Mouse (Mus musculus) splenic B cell, adult 2 months (primary cell): ENCODE results near the gene Neurod6.
"Not testable (repeated sequence)": the region's sequence is repeated elsewhere in the genome, so short reads cannot be mapped to it uniquely, and the experiment has no call there.

Experiments used
- DNase-seq: peaks from one replicate; pipeline ENCODE4 v3.0.0-alpha.2; 2011; ENCODE audit warnings: low read depth, low spot score
- H3K27me3 ChIP-seq: 2 replicates; pipeline ENCODE4 v1.6.1; 2012; ENCODE audit warnings: mild to moderate bottlenecking, low read length, moderate library complexity, mixed read lengths; ENCODE audit not compliant: control insufficient read depth, poor library complexity, insufficient read depth, severe bottlenecking
- H3K36me3 ChIP-seq: 2 replicates; pipeline ENCODE4 v1.6.1; 2012; ENCODE audit warnings: mild to moderate bottlenecking, low read length, moderate library complexity, mixed read lengths; ENCODE audit not compliant: control insufficient read depth, poor library complexity, insufficient read depth, severe bottlenecking

The Neurod6 gene

GRCm38 (mm10) chr6:55680974-55681373, at the start of gene Neurod6:
Gene Neurod6, minus strand, starts transcription at chr6:55681263.
- Histone ChIP-seq H3K27me3 (no peaks in the 10 kb centered on the region), H3K36me3 (no peaks in the 10 kb centered on the region)
- no peak for DNase-seq

GRCm38 (mm10) chr6:55717209-55717608, 36.1 kb upstream of the Neurod6 start:
- Histone ChIP-seq H3K27me3 (no peaks in the 10 kb centered on the region), H3K36me3 (no peaks in the 10 kb centered on the region)
- peak; percentile 1 for DNase-seq

GRCm38 (mm10) chr6:55715446-55715845, 34.4 kb upstream of the Neurod6 start:
- no peaks in the 10 kb centered on the region for H3K27me3 ChIP-seq
- DNase-seq: no peak
- no peaks in the 10 kb centered on the region for H3K36me3 ChIP-seq

- DNase-seq, H3K36me3 ChIP-seq, H3K27me3 ChIP-seq: not testable (repeated sequence)
These were observed 29.9 kb upstream of the Neurod6 start for GRCm38 (mm10) chr6:55710913-55711312.

- Histone ChIP-seq H3K27me3 (no peaks in the 10 kb centered on the region), H3K36me3 (no peaks in the 10 kb centered on the region)
- DNase-seq: no peak
These were observed 23.7 kb upstream of the Neurod6 start for GRCm38 (mm10) chr6:55704759-55705104.

- Histone ChIP-seq H3K27me3 (no peaks in the 10 kb centered on the region), H3K36me3 (no peaks in the 10 kb centered on the region)
- no peak for DNase-seq
These were observed 23.1 kb upstream of the Neurod6 start for GRCm38 (mm10) chr6:55704061-55704758.

- no peaks in the 10 kb centered on the region for H3K27me3 ChIP-seq
- no peaks in the 10 kb centered on the region for H3K36me3 ChIP-seq
- DNase-seq: no peak
These were observed 19.6 kb upstream of the Neurod6 start for GRCm38 (mm10) chr6:55700392-55701386.

GRCm38 (mm10) chr6:55690015-55690531, 9.0 kb upstream of the Neurod6 start:
- no peaks in the 10 kb centered on the region for H3K36me3 ChIP-seq
- no peak for DNase-seq
- no peaks in the 10 kb centered on the region for H3K27me3 ChIP-seq

GRCm38 (mm10) chr6:55683506-55683905, 2.4 kb upstream of the Neurod6 start:
- H3K36me3 ChIP-seq: no peaks in the 10 kb centered on the region
- no peaks in the 10 kb centered on the region for H3K27me3 ChIP-seq

GRCm38 (mm10) chr6:55682886-55683285, 1.8 kb upstream of the Neurod6 start:
- Histone ChIP-seq H3K27me3 (no peaks in the 10 kb centered on the region), H3K36me3 (no peaks in the 10 kb centered on the region)
- DNase-seq: no peak

More at GRCm38 (mm10) chr6:55683506-55683905, 2.4 kb upstream of the Neurod6 start:
- no peak for DNase-seq

- no peak for DNase-seq
- H3K27me3 ChIP-seq: no peaks in the 10 kb centered on the region
- no peaks in the 10 kb centered on the region for H3K36me3 ChIP-seq
These were observed 2.4 kb downstream of the Neurod6 start for GRCm38 (mm10) chr6:55678571-55679185.

- DNase-seq: no peak
- Histone ChIP-seq H3K27me3 (no peaks in the 10 kb centered on the region), H3K36me3 (no peaks in the 10 kb centered on the region)
These were observed 3.7 kb downstream of the Neurod6 start for GRCm38 (mm10) chr6:55677326-55677725.

- no peaks in the 10 kb centered on the region for H3K27me3 ChIP-seq
- H3K36me3 ChIP-seq: no peaks in the 10 kb centered on the region
- no peak for DNase-seq
These were observed 4.3 kb downstream of the Neurod6 start for GRCm38 (mm10) chr6:55676663-55677311.

GRCm38 (mm10) chr6:55676141-55676662, 4.9 kb downstream of the Neurod6 start:
- DNase-seq: no peak
- Histone ChIP-seq H3K36me3 (no peaks in the 10 kb centered on the region), H3K27me3 (no peaks in the 10 kb centered on the region)
